Mouse (Mus musculus) forebrain, embryonic 13.5 days (tissue): ENCODE measurements around the gene Fbxw13. TPM values are rescaled to one million over a fixed set of nuclear protein-coding genes. Genes with fewer than 3 reads are reported as not detected.
"Not testable (repeated sequence)": the region's sequence is repeated elsewhere in the genome, so short reads cannot be mapped to it uniquely, and the experiment has no call there.

Source experiments
- ATAC-seq: fragments of 200-750 bp; cut with Nextera tagmentation; 2 replicates; pipeline ENCODE4 v1.8.0; 2017
- H3K27ac ChIP-seq: fragments of 300-500 bp; sonication (generic); 2 replicates; pipeline ENCODE4 v1.5.1; 2015; ENCODE audit warnings: inconsistent platforms, mild to moderate bottlenecking, moderate library complexity
- H3K27me3 ChIP-seq: fragments of 300-500 bp; sonication (generic); 2 replicates; pipeline ENCODE4 v1.6.1; 2015; ENCODE audit warnings: mild to moderate bottlenecking, inconsistent platforms
- H3K36me3 ChIP-seq: fragments of 300-500 bp; sonication (generic); 2 replicates; pipeline ENCODE4 v1.6.1; 2015; ENCODE audit warnings: mild to moderate bottlenecking, inconsistent platforms; ENCODE audit not compliant: poor library complexity, severe bottlenecking
- H3K4me1 ChIP-seq: fragments of 300-500 bp; sonication (generic); 2 replicates; pipeline ENCODE4 v1.6.1; 2015; ENCODE audit warnings: inconsistent platforms
- H3K4me2 ChIP-seq: fragments of 300-500 bp; sonication (generic); 2 replicates; pipeline ENCODE4 v1.6.1; 2015; ENCODE audit warnings: inconsistent platforms, mild to moderate bottlenecking, moderate library complexity
- H3K4me3 ChIP-seq: fragments of 300-500 bp; sonication (generic); 2 replicates; pipeline ENCODE4 v1.5.1; 2015; ENCODE audit warnings: mild to moderate bottlenecking, inconsistent platforms
- H3K9ac ChIP-seq: fragments of 300-500 bp; sonication (generic); 2 replicates; pipeline ENCODE4 v1.6.1; 2015; ENCODE audit warnings: mild to moderate bottlenecking, inconsistent platforms
- H3K9me3 ChIP-seq: fragments of 300-500 bp; sonication (generic); replicated peaks from 2 replicates; pipeline ENCODE4 v1.6.1; 2016; ENCODE audit warnings: inconsistent platforms
- WGBS: fragments of 180-500 bp; shearing (Covaris S2); methylation state at CpG from one replicate; pipeline ENCODE4 v1.1.7; 2015; 5-methylcytosine and 5-hydroxymethylcytosine counted together
- polyA plus RNA-seq: library from polyadenylated mRNA; unstranded; fragments of >200 nt; fragmentation: Nextera tagmentation; extraction: Ambion mirVana; gene quantifications from 2 replicates; pipeline ENCODE4 v1.2.1, GENCODE M21; 2015

The Fbxw13 gene
- polyA plus RNA-seq, result not detected in 2 replicates

- not testable (repeated sequence) for H3K4me3 ChIP-seq, H3K4me2 ChIP-seq, H3K4me1 ChIP-seq, H3K9ac ChIP-seq, H3K36me3 ChIP-seq, H3K27me3 ChIP-seq, H3K9me3 ChIP-seq, ATAC-seq, H3K27ac ChIP-seq
- 77% methylated on average over 3 of the region's 3 CpGs for WGBS
These were observed at the start of gene Fbxw13 for GRCm38 (mm10) chr9:109195875-109196274. Gene Fbxw13, minus strand, starts transcription at chr9:109195975.

- Histone ChIP-seq H3K4me3 (no peak within 1 kb of the TSS), H3K9me3 (no peaks in the 10 kb centered on the region), H3K4me2 (no peak within 1 kb of the TSS), H3K27ac (no peak within 1 kb of the TSS), H3K9ac (no peak within 1 kb of the TSS), H3K36me3 (no peaks in the 10 kb centered on the region), H3K27me3 (no peaks in the 10 kb centered on the region), H3K4me1 (no peaks in the 10 kb centered on the region)
- no peak for ATAC-seq
- 86% methylated on average over 1 of the region's 1 CpGs for WGBS
These were observed 38.9 kb upstream of the Fbxw13 start, which contains the start of gene Fbxw20 for GRCm38 (mm10) chr9:109234654-109235053. Gene Fbxw20, minus strand, starts transcription at chr9:109234754.

DNA sequence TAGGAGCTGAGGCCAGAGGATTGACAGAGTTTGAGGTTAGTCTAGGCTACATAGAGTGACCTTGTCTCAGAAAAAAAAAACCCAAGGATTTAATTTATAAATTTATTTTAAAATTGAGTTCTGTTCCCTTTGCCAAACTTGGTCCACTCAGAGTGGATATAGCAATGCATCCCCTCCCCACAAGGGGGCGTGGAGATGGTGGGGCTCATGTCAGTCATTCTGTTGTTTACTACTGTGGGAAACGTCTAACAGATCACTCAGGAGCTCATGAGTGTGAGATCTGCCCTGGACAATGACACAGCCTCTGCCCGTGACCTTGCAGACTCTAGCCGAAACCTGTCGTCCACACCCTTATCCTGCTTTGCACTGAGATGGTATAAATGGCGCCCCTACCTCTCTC is 22.7 kb upstream of the Fbxw13 start:
- no peaks in the 10 kb centered on the region for H3K36me3 ChIP-seq
- H3K27me3 ChIP-seq, result no peaks in the 10 kb centered on the region
- no peaks in the 10 kb centered on the region for H3K4me1 ChIP-seq
- no peak overlapping the region for H3K4me3 ChIP-seq
- H3K27ac ChIP-seq, result no peak overlapping the region
- 75% methylated on average over 6 of the region's 6 CpGs for WGBS
- ATAC-seq, result no peak
- H3K9ac ChIP-seq, result no peak overlapping the region
- no peaks in the 10 kb centered on the region for H3K9me3 ChIP-seq
- H3K4me2 ChIP-seq, result no peak overlapping the region

- H3K27ac ChIP-seq, H3K4me1 ChIP-seq: not testable (repeated sequence)
- ATAC-seq, result peak; percentile 48; the same call in 1 of the 2 replicates
These were observed 5.6 kb upstream of the Fbxw13 start for GRCm38 (mm10) chr9:109201347-109201746.

DNA sequence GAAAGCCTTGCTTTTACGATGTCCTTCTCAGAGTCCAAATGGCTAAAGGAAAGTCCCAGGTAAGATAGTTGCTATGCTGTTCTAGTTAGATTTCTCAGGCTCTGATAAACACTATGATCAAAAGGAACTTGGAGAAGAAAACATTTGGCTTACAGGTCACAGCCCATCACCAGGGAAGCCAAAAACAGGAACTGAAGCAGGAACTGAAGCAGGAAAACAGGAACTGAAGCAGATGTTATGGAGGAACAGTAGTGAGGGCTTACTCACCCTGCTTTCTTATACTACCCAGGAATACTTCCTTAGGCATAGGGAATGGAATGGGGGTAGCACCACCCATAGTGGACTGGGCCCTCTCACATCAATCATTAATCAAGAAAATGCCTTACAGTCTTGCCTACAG is 4.6 kb upstream of the Fbxw13 start:
- Histone ChIP-seq H3K4me2 (no peak overlapping the region), H3K27me3 (no peaks in the 10 kb centered on the region), H3K36me3 (no peaks in the 10 kb centered on the region), H3K27ac (no peak overlapping the region), H3K9ac (no peak overlapping the region), H3K4me1 (no peaks in the 10 kb centered on the region), H3K4me3 (no peak overlapping the region), H3K9me3 (no peaks in the 10 kb centered on the region)
- ATAC-seq, result no peak
- 91% methylated on average over 1 of the region's 1 CpGs for WGBS

More at GRCm38 (mm10) chr9:109201347-109201746, 5.6 kb upstream of the Fbxw13 start:
- not testable (repeated sequence) for H3K9me3 ChIP-seq, H3K9ac ChIP-seq, H3K4me3 ChIP-seq, H3K27me3 ChIP-seq, H3K4me2 ChIP-seq, H3K36me3 ChIP-seq
- WGBS, result 68% methylated on average over 1 of the region's 1 CpGs

DNA sequence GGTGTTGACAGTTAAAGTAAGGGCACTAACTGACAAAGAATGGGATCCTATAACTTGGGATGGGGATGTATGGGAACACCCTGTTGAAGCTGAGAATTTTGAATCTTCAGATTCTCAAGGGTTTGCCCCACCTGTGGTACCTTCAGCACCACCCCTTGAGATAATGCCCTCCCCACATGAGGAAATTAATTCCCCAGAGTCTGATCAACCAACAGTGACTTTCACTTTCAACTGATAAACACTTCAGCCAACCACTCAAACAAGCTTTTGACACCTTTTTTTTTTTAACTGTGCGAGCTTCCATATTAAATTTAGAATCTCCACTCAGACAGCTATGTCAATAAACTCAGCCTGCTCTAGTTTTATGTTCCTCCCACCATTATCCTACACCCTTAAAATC is 3.6 kb upstream of the Fbxw13 start:
- no peak overlapping the region for H3K9ac ChIP-seq
- H3K4me2 ChIP-seq, result no peak overlapping the region
- H3K4me3 ChIP-seq, result no peak overlapping the region
- H3K4me1 ChIP-seq, result no peaks in the 10 kb centered on the region
- WGBS, result 82% methylated on average over 1 of the region's 1 CpGs
- no peak for ATAC-seq
- H3K27ac ChIP-seq, result no peak overlapping the region
- no peaks in the 10 kb centered on the region for H3K27me3 ChIP-seq
- no peaks in the 10 kb centered on the region for H3K36me3 ChIP-seq
- H3K9me3 ChIP-seq, result no peaks in the 10 kb centered on the region

DNA sequence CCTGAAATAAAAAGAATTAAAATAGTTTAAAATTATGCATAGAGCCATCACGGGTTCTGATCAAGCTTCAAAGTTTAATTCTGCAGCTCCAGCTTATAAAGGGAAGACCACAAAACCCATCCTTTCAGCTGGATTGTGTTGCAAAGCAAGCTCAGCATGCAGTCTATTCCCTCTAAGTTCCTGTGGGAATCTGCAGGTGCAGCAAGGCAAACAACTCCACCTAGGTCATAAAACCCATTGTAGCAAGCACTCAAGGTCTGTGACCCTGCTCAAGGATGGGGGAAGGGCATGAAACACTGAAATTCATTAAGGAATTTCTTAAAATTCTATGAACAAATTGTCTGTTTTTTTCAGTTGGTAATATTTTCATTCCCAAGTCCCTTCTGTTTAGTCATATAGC is 18.6 kb downstream of the Fbxw13 start:
- Histone ChIP-seq H3K4me2 (no peak overlapping the region), H3K9me3 (0 out of 2 replicates have a peak, but pooled peaks cover 3% of the 10 kb centered on the region), H3K4me1 (no peaks in the 10 kb centered on the region), H3K27me3 (no peaks in the 10 kb centered on the region), H3K9ac (no peak overlapping the region), H3K4me3 (no peak overlapping the region), H3K27ac (no peak overlapping the region), H3K36me3 (no peaks in the 10 kb centered on the region)
- WGBS, result 89% methylated on average over 1 of the region's 1 CpGs
- ATAC-seq, result no peak

DNA sequence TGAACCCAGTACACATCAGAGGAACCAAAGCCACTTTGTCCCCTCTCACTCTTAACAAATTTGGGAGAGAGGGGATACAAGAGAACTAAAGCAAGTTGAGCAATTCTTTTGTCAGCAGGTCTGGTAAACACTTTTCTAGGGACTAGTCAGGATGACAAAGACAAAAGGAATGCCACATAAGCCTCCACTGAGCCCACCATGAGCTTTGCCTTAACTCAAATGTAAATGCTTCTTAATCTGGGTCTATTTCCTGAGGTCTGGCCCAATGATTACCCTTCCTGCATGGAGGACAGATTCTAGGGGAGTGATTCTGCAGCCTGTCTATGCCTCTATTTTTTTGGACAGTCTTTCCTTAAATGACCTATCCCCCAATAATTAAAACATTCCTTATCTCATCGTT is 19.5 kb downstream of the Fbxw13 start:
- no peak for ATAC-seq
- Histone ChIP-seq H3K4me1 (no peaks in the 10 kb centered on the region), H3K9ac (no peak overlapping the region), H3K4me2 (no peak overlapping the region), H3K27me3 (no peaks in the 10 kb centered on the region), H3K4me3 (no peak overlapping the region), H3K9me3 (0 out of 2 replicates have a peak, but pooled peaks cover 3% of the 10 kb centered on the region), H3K27ac (no peak overlapping the region), H3K36me3 (no peaks in the 10 kb centered on the region)
- 87% methylated on average over 1 of the region's 1 CpGs for WGBS

GRCm38 (mm10) chr9:109167316-109167715 is 28.5 kb downstream of the Fbxw13 start:
- ATAC-seq, result no peak
- Histone ChIP-seq H3K9me3 (peaks cover 8% of the 10 kb centered on the region; the same call in 1 of the 2 replicates), H3K4me3 (no peak overlapping the region), H3K36me3 (no peaks in the 10 kb centered on the region), H3K27ac (no peak overlapping the region), H3K9ac (no peak overlapping the region), H3K4me1 (no peaks in the 10 kb centered on the region), H3K27me3 (no peaks in the 10 kb centered on the region), H3K4me2 (no peak overlapping the region)

GRCm38 (mm10) chr9:109161941-109162340 is 33.8 kb downstream of the Fbxw13 start, which contains the start of gene Fbxw21:
Gene Fbxw21, minus strand, starts transcription at chr9:109162041.
- no peak for ATAC-seq
- H3K4me2 ChIP-seq, result no peak within 1 kb of the TSS
- H3K36me3 ChIP-seq, result no peaks in the 10 kb centered on the region
- H3K9me3 ChIP-seq, result no peaks in the 10 kb centered on the region
- WGBS, result 69% methylated on average over 3 of the region's 3 CpGs
- H3K4me3 ChIP-seq, result no peak within 1 kb of the TSS
- no peak within 1 kb of the TSS for H3K9ac ChIP-seq
- H3K4me1 ChIP-seq, result no peaks in the 10 kb centered on the region
- H3K27me3 ChIP-seq, result no peaks in the 10 kb centered on the region
- H3K27ac ChIP-seq, result no peak within 1 kb of the TSS

- H3K9ac ChIP-seq, H3K27ac ChIP-seq, ATAC-seq, H3K27me3 ChIP-seq, H3K9me3 ChIP-seq, H3K4me3 ChIP-seq, H3K4me1 ChIP-seq, H3K36me3 ChIP-seq, H3K4me2 ChIP-seq: not testable (repeated sequence)
- 72% methylated on average over 4 of the region's 4 CpGs for WGBS
These were observed 55.4 kb downstream of the Fbxw13 start for GRCm38 (mm10) chr9:109140414-109140813.

DNA sequence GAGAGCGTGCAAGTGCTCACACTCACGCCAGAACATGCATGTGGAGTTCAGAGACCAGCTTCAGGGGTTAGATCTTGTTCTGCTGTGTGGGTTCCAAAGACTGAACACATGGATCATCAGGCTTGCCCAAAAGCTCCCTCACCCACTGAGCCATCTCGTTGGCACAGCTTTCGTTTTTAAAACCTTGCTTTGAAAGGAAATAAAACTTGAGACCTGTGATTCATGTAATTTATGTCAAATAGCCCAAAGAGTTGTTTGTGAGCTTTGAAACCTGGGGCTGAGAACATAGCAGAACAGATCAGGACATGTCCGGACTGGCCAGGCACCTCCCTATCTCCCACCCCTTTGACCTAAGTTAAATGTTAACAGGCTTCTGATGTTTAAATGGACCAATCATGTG is 65.7 kb downstream of the Fbxw13 start:
- Histone ChIP-seq H3K27ac (no peak overlapping the region), H3K9me3 (no peaks in the 10 kb centered on the region), H3K27me3 (no peaks in the 10 kb centered on the region), H3K9ac (no peak overlapping the region), H3K4me1 (no peaks in the 10 kb centered on the region), H3K4me3 (no peak overlapping the region), H3K36me3 (no peaks in the 10 kb centered on the region), H3K4me2 (no peak overlapping the region)
- 92% methylated on average over 5 of the region's 5 CpGs for WGBS
- no peak for ATAC-seq
